Mouse (Mus musculus): ENCODE measurements around the gene Ptprk.

The Ptprk gene

DNA sequence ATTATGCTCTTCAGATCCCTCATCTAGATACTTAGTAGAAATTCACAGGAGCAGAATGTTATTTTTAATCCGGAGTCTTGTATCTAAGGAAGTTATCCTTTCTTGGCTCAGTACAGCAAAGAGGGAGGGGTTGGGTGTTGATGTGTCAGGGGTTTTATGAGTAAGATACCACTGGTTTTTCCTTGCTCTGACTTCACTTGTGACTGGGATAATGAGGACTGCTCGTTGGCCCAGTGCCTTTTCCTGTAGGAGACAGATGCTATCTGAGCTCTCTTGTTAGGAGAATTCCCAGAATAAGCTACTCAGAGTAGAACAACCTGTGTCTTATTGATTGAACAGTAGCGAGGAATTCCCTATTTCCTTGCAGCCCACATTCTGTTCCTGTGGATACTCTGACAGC lies 39.3 kb downstream of the Ptprk start:
- no peak for DNase-seq (ENCODE audit: low spot score)

DNA sequence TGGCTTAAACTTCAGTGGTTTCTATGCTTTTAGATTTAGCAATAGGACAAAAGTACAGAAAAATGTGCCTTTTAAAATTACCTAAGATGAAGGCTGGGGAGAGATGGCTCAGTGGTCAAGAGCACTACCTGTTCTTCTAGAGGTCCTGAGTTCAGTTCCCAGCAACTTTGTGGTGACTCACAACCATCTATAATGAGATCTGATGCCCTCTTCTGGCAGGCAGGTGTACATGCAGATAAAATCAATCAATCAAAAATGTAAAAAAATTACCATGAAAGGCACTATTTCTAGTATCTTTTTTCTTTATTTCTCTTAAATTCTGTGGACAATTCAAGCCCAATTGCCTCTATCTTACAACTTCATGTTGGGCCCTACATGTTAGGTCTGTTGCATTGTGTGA lies 42.4 kb downstream of the Ptprk start:
- no peak for DNase-seq (ENCODE audit: low spot score)

DNA sequence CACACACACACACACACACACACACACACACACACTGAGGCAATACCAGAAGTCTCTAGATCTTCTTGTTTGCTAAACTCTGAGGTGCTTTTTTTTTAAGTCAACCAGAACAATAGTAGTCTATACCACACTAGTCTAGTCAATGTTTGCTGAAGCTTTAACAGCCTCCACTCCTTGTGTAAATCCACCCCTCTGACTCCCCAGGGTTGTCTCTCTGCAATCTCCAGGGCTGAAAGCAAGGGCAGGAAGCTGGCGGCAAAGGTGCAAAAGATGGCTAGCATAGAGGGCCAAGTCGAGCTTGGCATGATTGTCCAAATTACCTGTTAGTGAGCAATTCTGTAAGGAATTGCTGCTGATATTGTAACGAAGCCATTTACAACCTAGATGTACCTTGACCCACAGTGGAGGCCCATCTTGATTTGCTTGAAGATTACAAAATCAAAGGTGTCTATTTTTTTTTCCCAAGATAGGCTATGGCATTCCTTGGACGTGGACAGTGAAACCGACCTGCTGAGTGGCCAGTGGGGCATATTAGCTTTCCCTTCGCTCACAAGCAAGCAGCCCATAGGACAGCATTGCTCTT lies 44.3 kb downstream of the Ptprk start:
- DNase-seq (ENCODE audit: low spot score): no peak

DNA sequence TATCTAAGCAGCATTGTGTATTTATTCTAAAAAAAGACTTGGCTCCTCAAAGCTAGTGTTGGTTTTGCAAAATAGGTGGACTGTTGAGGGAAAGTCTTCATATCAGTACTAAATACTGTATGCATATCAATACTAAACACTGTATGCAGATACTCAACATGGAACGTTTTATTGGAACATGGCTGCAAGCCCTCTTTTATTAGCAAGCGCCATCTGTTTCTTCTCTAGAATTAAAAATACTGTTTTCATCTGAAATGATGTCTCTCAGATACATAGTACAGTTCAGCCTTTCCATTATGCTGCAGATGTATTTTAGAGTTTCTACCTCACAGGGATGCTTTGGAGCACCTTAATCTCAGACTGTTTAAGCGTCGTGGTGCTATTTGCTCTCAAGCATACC lies 49.3 kb downstream of the Ptprk start:
- DNase-seq (ENCODE audit: low spot score): no peak

DNA sequence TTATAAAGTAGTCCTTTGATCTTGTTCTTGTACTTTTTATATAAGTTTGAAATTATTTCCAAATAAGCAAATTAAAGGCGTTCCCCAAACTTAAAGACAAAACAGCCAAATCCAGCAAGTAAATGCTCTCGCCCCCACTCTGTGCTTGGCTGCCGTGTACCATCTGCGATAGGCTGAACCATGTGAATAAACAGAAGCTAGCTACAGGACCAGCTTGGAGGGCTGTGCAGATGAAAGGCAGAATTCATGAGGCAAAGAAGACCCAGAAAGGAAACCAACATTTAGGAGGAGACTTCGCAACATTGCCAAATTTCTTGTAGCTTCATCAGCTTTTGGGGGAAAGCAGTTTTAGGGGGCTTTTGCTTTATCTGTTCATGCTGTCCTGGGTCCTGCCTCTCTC lies 53.4 kb downstream of the Ptprk start:
- DNase-seq (ENCODE audit: low spot score): no peak

DNA sequence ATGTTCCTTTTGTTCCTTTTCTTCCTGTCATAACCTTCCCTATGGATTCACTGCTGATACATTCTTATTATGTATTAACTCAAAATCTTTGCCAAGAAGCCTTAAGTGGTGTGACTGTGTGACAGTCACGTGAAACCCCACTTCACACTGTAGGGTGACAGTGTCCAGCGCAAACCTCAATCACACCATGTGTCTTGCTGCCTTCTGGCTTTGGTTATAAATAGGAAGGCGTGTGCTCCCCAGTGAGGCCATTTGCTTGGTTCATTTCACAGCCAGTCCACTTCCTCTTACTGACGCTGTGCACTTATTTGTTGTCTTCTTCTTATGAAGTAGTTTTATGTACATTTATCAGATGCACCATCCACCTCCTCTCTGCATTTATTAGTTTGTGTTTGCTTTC lies 53.8 kb downstream of the Ptprk start:
- no peak for DNase-seq (ENCODE audit: low spot score)

DNA sequence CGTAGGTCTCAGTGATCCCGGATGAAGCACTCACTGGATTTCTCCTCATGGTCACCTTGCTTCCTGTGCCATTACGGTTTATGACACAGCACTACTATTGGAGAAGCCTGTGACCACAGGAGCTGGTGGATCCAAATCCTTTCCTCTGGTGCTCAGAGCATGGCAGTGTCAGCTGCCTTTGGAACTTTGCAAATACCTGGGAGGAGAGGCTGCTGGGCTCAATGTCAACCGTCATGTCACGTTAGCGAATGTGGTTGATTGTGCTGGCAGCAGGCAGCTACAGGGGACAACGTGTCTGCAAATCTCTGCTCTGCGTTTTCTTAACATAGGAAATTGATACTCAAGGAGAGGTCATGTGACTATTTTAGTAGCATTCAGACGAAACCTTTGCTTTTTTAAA lies 55.8 kb downstream of the Ptprk start:
- no peak for DNase-seq (ENCODE audit: low spot score)

DNA sequence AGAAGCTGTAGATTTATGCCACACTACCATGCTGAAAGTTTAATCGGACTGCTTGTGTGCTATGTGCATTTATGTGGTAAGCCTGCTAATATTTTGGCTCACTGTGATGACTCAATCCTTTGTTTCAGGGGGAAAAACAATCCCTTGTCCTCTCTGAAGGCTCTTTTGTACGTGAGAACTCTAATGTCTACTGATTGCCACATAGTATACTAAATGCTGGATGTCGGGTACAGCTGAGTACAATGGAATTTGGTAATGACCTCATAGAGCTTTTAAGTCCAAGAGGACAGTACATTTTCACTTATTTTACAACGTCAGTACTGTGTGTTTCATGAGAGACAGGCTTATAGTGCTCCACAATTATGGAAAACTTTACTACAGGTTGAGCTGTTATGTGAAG lies 59.1 kb downstream of the Ptprk start:
- no peak for DNase-seq (ENCODE audit: low spot score)

DNA sequence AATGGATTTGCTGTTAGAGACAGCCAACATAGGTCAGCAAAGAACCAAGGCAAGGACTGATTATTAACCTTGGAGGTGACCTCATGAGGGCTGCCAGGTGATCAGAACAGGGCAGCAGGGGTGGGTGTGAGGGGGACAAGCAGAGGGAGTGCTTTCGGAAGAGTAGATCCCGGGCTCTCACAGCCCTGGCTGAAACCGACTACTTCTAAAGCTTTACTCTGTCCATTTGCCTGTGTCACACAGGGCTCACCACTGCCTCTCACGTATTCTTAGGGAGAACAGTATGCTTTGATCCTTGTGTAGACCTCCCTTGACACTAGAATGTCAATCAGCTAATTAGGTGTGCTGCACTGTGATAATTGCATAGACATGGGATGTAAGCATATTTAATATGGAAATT lies 63.8 kb downstream of the Ptprk start:
- DNase-seq (ENCODE audit: low spot score): no peak

DNA sequence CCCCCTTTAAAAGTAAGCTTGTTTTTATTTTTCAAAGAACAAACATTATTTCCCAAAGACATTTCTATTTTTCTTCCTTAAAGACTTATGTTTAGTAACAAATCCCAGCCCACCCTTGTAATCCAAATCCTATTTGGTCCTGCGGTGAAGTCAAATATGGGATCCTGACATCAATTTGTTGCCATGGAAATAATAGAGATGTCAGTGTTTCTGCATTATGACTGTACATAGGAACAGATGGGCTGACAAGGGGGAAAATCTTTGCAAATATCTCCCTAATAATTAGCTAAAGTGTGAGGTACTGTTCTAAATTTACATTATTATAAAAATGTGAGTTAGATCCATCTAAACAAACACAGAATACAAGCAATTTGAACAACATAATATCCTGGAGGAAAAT lies 69.8 kb downstream of the Ptprk start:
- no peak for DNase-seq (ENCODE audit: low spot score)

DNA sequence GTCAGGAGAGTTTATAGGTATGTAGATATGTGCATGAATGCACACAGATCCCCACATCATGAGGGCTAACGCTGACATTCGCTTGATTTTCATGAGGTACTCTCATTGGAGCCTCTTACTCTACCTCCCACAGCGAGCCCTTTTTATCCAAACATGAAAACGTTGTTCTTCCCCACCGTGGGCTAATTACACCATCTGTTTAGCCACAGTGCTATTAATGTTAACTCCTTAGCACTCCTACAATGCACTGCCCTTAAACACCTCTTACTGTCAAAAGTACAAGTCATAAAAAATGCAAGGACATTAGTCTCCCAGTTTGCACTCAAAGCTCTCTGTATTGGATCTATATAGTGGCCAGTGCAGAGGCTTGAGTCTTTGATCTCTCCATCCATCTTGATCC lies 70.7 kb downstream of the Ptprk start:
- DNase-seq (ENCODE audit: low spot score): no peak

DNA sequence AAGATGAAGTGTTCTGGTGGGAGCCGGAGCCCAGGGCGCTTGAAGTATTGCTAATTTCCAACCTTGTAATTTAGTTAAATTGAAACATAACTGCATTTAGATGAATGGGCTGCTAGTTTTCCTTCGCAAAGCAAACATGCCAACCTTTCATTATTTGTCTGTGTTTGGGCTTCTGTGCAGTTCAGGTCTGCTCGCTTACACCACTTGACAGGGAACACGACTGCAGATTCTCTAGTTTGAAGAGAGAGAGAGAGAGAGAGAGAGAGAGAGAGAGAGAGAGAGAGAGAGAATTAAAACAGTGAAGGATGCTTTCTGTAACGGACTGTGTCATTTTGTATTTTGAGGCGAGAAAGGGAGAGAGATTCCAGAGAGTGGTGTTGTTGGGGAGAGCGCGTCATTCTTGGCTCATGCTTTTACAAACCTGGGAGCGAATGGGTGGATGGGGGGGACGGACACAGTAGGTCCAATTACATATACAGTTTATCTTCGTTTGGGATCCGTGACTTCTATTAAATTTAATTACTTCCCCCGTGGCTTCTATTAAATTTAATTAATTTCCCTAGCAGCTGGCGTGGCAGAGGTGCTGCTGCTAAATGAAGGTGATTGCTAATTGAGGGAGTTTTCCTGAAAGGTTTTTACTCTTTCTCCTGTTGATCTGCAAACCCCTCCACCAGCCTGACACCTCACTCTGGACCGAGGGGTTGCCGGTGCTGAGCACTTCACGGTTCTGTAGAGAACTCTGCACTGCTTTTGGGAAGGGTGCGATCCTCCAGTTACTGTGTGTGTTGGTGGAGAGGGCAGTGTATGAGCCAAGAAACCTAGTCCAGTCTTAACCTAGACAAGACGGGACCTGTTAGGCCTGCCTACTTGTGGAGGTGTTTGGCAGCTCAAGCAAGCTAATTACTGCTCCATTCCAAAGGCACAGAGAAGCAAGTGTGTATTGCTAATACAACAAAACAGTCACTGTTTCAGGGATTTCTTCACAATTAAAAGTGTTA lies 81.4 kb downstream of the Ptprk start:
- DNase-seq (ENCODE audit: low spot score): no peak

DNA sequence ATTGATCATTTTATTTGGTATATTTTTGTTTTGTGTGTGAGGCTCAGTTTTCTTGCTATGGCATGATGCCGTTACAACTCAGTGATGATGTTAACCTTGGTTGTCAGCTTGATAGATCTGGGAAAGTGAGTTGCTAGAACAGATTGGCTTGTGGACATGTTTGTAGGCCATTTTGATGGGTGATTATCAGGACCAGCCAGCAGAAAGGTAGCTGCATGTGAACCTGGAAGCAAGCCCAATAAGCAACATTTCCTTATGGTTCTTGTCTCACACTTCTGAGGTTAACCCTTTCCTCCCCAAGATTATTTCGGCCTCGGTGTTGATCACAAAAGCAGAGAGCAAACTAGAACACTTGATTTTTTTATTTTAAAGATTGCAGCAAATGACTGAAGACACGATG lies 85.1 kb downstream of the Ptprk start:
- no peak for DNase-seq (ENCODE audit: low spot score)

DNA sequence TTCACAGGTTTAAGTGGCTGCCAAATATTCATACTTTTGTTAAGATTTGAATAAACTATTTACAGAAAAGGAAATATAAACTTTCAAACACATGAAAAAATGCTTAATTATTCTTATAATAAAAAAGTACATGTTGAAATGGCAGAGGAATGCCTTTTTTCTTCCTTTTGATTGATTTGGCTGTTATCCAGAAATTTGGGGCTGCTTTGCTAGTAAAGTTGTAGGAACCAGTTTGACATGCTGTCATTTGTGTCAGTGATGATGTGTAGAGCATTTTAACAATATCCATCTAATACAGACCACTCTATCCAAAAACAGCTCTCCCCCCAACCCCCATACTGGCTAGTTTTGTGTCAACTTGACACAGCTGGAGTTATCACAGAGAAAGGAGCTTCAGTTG lies 86.7 kb downstream of the Ptprk start:
- no peak for DNase-seq (ENCODE audit: low spot score)

DNA sequence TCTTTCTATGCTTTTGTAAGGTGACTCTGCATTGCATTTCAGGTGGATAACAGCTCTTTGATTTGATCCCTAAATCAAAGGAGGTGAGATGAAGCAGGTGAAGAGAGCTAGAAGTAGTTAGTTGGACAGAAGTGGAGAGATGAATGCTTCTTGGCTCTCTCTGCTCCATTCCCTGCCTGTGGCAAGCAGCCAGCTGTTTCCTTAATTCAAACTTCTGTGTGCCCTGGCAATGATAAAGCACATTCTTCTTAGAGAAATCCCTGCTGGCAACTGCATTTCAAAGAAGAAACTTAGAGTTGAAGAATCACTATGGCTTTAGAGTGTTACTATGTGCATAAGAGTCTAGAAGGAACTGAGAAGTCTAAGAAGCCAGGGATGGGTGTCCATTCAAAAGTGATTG lies 89.6 kb downstream of the Ptprk start:
- no peak for DNase-seq (ENCODE audit: low spot score)

DNA sequence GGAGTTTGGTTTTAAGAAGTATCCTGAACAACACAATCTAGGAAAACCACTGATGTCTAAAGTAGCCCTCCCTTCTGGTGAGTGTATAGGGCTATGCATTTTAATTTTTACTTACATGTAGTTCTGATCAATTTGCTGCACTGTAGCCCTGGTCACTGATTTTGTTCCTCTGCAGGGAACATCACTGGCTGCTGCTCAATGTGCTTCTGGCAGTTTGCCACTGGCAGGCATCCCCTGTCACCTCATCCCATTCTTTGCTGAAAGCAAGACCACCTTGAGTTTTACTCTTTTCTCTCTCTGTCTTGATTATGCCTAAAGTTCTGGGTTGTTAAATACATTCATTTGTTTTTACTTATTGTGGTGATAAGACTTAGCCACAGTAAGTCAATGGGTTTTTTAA lies 90.1 kb downstream of the Ptprk start:
- no peak for DNase-seq (ENCODE audit: low spot score)

DNA sequence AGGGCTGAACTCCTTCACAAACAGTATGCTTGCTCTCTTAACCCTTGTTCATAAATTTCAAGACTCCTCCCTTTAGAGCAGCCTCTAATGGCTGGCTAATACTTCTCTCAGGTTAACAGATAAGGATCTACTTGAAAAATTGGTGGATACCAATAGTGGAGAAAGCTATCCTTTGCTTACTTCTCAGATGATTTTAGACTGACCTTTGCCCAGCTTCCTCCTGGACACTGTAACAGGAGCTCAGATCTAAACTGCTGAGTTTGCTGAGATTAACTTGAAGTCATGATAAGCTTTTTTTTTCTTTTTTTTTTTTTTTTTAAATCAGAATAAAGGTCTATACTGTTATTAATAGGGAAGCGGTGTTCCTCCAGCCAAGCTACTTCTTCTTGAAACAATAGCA lies 92.0 kb downstream of the Ptprk start:
- DNase-seq (ENCODE audit: low spot score): no peak

DNA sequence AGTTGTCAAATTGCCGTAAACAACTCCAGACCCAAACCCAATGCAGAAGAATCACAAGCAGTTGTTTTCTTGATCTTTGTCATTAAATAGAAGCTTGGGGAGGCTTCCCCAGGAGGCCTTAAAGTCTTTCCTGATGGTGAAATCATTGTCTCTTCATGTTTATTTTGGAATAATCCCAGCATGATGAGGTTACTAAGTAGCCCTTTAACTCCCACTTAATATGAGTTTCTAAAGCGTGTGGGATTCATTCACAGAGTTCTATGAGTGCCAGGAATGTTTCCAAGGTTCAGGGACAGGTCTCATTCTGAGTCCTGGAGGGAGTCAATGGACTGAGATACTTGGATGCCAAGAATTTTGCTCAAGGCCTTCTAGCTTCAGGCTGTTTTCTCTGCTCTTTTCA lies 92.5 kb downstream of the Ptprk start:
- DNase-seq (ENCODE audit: low spot score): no peak

DNA sequence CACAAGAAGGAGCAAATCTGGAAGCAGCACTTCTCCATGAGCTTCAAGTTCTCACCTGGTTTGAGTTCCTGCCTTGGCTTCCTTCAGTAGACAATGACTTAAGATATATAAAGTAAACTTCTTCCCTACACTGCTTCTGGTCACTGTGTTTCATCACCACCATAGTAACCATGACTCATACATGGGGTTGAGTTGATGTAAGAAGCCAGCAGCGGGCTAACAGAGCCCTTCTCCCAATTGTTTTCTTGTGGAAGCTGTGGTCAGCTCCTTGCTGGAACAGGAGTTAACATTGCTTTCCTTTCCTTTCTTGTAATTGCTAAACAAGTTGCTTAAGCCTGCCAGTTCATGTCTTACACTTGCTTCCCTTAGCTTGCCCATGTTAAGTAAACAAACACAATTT lies 96.6 kb downstream of the Ptprk start:
- DNase-seq (ENCODE audit: low spot score): no peak

DNA sequence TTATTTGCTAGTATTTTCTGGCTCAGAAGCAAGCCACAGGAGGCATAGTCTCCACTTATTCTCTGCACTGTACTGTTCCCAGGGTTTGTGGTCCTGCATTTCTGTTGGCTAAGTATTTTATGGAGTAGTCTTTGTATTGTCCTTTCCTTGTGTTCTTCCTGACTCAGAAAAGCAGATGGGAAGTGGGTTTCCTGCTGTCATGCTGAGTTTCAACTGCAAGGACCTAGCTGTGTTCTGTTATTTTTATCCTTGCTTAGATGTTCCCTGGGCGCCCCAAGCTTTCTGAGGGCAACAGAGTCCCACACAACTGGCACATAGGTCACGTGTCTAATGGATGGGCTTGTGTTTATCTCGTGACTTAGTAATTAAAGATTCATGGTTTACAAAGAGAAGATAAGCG lies 104.3 kb downstream of the Ptprk start:
- no peak for DNase-seq (ENCODE audit: low spot score)

DNA sequence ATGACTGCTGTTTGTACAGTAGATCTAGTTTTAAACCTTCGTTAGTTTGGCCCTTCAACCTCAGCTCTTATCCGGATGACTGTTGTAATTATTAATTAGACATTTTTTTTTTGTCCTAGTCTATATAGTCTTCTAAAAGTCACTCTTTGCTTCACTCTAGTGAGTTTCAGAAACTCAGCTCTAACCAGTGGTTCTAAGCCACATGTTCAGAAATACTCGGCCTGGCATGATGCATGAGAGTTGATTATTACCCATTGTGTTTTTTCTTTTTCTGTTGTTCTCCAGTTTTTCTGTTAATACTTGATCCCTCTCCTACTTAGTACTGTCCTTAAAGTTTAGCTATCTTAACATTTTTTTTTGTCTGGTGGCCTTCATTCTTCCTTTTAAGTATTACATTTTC lies 107.5 kb downstream of the Ptprk start:
- DNase-seq (ENCODE audit: low spot score): no peak

DNA sequence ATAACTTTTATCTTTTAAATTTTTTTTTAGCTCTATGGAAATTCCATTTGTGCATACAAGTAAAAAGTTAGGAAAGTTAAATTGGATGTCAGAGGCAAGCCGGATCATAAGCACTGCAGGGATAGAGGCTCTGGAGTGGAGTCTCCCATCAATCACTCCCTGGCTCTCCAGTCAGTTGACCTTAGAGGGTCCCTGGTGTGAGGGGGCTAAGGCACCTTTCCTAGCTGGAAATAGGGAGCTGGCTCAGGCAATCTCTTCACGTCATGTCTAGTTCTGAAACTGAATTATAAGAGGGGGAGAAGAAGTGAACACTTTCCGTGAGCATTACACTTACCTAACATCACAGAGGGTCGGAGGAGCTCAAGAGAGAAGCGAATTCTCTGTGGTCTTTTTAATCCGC lies 110.1 kb downstream of the Ptprk start:
- DNase-seq (ENCODE audit: low spot score): no peak

DNA sequence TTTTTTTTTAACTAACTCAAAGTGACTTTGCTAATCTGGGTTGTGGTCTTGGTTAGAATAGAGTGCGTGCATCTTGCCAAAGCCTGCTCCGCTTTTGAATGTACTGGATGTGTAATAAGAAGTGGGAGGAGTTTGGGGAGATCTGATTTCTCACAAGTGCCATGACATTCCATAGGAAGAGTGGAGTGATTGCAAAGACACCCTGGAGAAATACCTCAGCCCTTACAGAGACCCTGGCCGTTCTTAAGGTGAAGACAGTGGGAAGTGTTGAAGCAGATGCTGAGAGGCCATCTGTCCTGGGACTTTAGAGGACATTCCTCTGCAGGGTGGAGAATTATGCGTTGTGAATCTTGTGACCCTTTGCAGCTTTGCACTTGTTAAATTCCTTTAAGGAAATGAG lies 110.7 kb downstream of the Ptprk start:
- DNase-seq (ENCODE audit: low spot score): no peak
